Mouse (Mus musculus): ENCODE data around the gene Nfic.

Gene Nfic

DNA sequence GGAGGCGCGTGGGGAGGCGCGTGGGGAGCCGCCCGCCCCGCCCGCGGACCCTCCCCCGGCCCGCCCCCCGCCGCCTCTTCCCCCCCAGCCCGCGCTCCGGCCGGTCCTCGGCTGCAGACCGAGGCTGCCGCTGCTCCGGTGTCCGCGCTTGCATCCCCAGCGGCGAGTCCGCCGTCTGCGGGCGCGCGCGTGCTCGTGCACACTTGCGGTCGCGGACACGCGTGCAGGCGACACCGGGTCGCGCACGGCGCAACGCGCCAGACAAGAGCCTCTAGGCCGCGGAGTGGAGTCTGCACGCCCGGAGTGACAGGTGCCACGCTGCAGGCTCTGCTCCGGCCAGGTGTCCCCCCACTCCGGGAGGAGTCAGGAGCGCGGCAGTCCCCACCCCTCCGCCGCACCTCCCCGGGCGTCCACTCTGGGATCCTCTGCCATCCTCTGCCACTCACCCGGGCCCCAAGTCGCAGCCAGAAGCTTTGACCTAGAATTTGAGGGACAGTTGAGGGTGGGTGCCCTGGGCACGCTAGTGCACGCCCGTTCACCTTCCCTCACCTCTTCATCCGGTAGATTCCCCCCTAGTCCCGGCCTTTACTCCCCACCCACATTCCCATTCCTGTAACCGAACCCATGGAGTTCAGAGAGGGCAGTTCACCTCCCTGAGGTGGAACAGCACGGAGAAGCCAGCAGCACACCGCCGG is 24.5 kb downstream of the Nfic start:
- DNase-seq (ENCODE audit: low read depth, low spot score): no peak

DNA sequence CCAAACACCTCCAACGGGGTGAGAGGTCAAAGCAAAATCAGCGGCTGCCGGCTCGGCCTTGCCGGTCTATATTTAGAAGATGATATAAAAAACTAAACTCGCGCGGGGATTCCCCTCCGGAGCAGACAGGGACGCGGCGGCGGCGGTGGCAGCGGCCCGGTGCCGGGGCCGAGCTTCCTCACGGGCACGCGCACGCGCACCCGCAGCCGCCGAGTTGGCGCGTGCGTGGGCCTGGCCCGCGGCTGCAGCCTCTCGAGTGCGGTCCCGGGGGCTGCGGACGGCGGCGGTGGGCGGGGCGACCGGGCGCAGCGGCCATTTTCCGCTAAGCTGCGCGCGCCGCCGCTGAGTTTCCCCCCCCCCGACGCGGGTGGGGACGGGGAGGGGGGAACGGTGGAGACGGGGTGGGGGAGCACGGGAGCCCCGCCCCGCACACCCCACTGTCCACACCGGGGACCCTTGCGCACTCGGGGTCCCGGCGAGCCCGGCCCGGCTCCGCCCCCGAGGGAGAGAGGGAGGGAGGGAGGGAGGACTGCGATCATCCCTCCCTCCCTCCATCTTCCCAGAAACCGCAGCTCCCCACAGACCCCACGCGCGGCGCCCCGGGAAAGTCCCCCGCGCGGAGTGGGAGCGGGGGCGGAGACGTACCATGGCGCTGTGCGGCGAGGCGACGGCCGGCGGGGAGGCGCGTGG is 25.1 kb downstream of the Nfic start:
- peak; percentile 64 for DNase-seq (ENCODE audit: low read depth, low spot score)

DNA sequence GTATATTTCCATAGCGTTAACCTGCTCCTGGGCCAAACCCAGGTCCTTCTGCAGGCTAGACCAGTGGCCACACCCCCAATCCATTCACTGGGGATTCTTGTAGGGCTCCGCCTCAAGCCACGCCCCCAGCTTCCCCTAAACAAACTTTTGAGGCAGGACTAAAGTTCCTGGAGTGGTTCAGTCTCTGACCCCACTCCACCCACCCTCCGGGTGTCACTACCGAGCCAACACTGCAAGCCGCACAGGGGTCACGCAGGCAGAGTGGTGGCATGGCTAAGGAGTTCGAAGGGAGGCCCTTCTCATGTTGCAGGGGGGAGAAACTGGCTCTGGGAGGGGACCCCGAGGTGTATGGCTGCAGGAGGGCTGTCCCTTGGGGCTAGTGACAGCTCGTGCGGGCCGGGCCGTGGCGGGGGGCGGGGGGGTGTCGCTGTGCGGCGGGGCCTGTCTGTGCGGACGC is 25.8 kb downstream of the Nfic start:
- peak; percentile 77 for DNase-seq (ENCODE audit: low read depth, low spot score)

DNA sequence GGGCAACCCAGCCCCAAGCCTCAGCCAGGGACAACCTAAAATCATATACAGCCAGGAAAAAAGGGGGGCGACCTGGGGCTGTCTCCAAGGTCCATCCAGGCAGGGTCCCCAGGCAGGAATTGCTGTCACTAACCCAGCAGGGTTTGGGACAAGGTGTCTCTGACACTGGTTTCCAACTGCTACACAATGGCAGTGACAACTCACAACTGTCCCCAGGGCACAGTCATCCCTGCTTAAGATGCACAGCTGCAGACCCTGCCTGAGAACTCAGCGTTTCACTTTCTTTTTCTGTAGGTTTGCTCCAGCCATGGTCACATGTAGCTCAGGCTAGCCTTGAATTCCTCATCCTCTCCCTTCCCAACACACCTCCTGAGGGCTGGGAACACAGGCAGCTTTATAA is 26.3 kb downstream of the Nfic start:
- no peak for DNase-seq (ENCODE audit: low read depth, low spot score)

DNA sequence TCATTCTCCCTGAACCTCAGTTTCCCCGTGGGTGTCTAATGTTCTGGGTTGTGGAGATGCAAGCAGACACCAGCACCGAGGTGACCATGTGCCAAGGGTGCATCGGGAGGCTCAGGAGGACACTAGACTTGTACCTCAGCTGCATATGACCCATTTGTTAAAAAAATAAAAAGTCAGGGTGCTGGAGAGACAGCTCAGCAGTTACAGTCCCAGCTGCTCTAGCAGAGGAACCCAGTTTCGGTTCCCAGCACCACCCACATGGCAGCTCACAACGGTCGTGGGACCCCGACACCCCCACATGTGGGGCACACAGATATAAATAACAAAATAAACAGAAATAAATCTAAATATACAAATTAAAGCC is 26.9 kb downstream of the Nfic start:
- DNase-seq (ENCODE audit: low read depth, low spot score): no peak

DNA sequence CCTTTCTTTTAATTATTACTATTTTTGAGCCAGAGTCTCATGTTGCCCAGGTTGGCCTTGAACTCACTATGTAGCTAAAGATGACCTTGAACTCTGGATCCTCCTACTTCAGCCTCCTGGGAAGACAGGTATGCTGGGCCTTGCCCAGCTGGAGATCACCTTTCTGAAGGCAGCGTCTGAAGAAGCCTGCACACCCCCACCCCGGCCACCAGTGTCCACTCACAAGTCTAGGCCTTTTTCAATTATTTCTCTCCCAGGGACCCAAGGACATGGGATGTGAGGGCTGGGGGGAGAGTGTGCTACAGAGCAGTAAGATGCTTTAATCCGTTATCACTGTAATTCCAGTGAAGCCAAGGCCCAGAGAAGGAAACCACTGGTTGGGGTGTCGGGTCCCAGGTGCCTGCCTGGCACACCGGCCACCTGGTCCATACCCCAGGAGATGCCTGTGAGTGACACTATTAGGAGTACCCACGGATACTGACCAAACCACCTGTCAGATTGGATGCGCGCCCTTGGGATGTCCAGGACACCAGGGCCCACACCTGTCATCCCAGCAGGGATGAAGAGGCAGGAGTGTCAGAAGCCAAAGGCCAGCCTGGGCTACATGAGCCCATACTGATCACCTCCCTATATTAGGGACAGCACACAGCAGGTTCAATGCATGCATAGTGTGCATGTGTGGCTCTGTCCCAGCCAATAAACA is 27.5 kb downstream of the Nfic start:
- no peak for DNase-seq (ENCODE audit: low read depth, low spot score)

DNA sequence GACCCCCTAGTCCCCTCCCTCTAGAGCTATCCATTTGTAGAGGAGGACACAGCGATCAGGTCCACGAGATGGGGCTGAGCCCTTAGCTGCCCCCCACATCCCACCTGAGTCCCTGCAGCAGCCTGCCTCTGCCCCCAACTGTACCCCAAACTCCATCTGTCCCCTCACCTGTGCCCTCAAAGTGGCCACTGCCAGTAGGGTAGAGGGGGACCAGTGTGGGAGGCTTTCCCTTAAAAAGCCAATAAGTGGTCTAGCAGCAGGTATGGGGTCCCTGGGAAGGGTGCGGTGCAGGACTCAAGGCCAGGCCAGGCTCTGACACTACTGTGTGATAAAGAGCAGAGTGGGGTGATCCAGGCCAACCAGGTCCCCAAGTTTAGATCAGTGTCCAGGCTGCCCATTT is 28.1 kb downstream of the Nfic start:
- DNase-seq (ENCODE audit: low read depth, low spot score): no peak

DNA sequence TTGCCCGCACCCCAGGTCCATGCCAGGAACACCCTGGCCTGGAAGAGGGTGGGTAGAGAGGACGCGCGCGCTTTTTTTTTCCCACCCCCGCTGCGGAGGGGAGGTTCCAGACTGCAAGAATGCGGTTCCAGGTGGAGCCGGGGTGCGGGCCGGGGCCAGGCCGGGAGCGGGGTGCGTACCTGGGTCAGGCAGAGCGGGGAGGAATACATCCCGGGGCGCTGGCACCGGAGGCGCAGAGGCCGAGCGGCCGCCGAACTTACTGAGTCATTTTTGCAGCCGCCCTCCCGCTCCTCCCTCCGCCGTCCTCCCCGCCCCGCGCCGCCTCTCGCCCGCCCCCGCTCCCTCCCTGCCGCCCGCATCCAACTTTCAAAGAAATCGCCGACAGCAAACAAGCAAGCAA is 28.5 kb downstream of the Nfic start:
- no peak for DNase-seq (ENCODE audit: low read depth, low spot score)

DNA sequence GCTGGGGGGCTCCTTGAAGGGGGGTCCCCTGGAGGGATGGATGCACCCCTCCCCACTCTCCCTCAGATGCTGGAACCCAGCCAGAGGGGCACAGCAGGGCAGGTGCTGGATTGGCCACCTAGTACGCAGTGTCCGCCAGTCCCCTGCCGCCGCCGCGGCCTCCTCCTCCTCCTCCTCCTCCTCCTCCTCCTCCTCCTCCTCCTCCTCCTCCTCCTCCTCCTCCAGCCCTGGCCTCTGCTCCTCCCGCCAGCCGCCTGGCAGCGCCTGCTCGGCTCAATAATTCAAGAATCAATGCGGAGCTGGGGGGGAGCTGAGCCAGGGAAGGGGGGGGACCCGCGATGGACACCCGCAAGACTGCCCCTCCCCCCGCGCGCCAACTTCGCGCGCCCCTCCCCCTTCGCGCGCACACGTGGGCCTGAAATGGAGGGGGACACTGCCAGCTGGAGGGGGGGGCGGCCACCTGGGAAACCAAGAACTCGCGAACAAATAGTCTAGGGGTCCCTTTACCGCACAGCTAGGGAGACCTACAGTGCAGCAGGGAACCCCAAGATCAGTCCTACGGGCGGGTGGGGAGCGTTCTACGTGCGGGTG is 29.3 kb downstream of the Nfic start:
- DNase-seq (ENCODE audit: low read depth, low spot score): no peak

DNA sequence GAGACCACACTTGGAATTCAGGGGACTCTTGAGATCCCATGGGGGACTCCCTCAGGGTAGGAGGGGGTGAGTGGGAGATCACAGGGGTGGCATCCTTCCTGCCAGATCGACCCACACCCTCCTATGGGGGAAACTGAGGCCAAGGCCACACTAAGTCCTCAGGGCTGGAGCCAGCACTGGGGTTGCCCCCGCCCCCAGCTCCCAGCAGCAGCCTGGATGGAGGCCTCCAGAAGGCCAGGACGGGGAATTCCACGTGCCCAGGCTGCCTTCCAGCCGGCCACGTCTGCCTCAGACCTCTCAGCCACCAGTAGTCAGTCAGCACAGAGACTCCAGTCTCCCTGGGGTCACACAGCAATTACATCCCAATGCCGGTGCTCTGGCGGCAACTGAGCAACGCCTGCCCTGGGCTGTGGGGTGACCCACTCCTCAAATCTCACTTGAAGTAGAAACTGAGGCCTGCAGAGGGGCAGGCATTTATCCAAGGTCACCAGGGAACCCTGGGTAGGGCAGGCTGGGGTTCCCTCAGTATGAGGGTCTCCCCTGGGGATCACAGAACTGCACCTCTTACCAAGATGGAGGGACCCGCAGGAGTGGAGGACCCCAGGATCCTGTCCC is 30.1 kb downstream of the Nfic start:
- DNase-seq (ENCODE audit: low read depth, low spot score): no peak

DNA sequence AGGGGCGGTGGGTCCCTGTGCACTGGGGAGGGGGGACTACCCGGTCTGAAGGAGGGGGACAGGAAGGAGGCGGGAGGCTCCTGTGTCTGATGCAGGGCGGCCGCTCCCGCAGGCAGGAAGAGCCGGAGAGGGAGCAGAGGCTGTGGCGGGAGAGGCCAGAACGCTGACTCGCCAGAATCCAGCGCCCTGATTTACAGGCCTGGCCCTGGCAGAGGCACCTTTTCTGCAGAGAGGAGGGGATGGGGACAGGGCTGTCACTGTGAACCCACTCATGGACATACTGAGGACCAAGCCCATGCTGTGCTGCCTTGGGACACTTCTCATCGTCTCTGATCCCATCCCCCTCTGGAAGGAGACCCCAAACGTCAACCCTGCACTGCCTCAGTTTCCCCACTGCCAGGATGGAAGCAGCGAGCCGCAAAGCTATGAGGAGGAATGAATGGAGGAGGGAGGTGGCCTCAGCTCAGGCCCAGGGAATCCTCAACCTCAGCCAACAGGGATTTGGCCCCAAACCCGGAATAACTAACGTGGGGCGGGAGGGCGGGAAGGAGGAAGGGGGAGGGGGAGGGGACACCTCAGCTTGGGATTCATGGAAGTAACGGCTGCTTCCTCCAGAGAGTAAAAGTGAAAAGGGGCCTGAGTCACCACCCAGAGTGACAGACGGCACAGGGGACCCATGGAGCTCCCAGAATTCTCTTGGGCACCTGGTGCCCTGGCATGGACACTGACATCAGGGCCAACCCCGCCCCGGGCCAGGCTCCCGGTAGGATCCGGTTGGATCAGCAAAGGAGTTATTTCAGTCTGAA is 31.0 kb downstream of the Nfic start:
- DNase-seq (ENCODE audit: low read depth, low spot score): no peak

DNA sequence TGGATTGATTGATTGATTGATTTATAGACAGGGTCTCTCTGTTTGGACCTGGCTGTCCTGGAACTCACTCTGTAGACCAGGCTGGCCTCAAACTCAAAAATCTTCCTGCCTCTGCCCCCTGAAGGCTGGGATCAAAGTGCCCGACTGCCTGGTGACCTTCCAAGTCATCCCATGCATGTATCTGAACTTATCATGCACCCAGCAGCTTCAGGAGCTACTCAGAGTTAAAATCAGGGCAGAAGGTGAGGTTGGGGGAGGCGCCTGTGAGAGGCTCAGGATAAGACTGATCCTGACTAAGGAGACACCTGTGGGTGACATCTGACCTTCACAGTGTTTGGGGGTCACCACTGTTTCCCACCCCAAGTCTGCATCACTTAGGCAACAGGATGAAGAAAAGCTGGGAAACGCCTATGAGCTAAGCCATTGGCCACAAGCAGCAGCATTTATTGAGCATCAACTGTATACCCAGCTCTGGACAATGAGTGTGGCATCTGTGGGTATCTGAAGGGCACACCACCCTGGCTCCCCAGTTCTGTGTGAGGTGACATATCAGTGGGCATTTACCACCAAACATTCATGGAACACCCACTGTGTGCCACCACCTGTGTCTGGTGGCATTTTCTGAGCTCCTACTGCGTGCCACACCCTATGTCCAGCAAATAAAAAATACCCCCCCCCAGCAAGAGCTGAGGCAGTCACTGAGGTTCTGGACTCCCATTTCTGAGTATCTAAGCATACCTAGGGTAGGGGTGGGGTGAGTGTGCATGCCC is 31.8 kb downstream of the Nfic start:
- DNase-seq (ENCODE audit: low read depth, low spot score): no peak

DNA sequence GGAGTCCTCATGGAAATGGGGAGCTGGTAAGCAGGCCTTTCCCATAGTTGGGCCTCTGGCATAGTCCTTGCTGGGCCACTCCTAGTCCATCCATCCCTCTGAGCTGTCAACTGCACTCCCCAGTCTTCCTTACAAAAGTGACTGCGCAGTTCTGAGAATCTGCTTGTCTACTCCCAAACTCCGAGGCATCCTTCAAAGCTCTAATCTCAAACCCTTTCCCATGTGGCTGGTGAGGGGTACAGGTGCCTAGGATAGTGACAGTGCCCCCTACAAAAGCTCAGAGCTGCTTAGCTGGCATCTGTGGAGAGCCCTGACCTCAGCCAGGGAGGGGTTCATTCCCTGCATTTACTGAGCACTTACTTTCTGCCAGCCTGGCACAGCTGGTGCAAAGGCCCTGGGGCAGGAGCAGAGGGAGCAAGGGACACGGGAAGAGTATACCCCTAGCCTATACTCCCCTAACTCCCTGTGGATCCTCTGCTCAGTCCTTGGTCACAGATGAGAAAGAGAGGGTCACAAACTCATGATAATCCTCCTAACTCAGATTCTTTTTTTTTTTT is 32.7 kb downstream of the Nfic start:
- DNase-seq (ENCODE audit: low read depth, low spot score): no peak

DNA sequence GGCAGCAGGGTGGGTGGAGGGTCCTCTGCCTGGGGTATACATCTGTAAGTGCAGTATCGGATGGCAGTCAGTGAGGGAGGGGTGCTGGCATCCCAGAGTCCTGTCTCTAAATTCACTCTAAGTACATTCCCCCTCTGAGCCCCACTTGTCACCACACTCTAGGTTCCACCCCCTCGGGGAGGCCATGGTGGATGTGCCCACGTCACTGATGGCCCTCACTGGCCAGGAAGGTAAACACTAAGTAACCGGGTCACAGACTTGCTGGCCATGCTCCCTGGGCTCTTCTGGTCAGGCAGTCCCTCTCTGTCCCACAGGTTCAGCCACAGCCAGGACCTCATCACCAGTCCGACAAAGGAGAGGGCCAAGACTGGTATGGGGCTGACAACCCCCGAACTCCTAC is 33.2 kb downstream of the Nfic start:
- no peak for DNase-seq (ENCODE audit: low read depth, low spot score)

DNA sequence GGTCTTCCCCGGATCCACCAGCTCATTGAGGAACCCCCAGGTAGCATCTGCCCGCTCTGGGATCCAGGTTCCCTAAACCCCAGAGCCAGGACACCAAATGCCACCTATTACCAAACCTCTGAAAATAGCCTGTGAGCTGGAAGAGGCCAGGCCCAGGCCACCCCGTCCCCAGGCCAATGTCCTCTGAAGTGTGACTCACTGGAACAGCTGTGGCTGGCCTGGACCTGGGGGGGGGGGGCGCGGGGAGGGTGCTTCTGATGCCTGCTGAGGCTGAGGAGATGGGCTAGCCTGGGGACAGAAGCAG is 33.7 kb downstream of the Nfic start:
- DNase-seq (ENCODE audit: low read depth, low spot score): no peak

DNA sequence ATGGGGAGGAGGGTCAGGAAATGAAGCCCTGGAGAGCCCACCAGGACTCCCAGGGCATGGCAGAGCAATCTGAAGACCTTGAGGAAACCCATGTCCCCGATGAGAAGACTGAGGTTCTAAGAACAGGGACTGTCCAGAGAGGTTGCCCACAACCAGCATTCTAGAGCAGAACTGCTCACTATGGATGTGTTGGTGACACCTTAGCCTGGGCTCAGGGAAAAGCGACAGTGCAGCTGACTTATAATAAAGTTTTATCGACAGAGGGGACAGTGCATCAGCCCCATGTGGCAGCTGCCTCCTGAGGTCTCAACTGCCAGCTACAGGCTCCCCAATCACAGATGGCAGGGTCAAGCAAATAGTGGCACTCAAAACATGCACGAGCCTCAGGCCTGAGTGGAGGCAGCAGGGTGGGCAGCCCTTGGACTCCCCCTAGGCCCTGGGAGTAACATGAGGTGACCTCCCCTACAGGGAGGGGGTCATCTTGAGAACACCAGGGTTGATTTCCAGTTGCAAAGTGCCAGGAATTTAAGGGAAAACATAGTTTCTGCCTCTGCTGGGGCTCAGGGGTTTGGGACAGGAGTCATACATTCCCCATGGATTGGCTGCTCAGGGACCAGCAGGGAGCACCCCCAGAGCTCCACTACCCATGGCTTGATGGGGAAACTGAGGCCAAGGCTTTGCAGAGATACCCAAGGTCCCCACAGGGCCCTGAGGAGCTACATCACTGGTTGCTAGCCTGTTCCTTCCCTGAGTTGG is 34.2 kb downstream of the Nfic start:
- no peak for DNase-seq (ENCODE audit: low read depth, low spot score)

DNA sequence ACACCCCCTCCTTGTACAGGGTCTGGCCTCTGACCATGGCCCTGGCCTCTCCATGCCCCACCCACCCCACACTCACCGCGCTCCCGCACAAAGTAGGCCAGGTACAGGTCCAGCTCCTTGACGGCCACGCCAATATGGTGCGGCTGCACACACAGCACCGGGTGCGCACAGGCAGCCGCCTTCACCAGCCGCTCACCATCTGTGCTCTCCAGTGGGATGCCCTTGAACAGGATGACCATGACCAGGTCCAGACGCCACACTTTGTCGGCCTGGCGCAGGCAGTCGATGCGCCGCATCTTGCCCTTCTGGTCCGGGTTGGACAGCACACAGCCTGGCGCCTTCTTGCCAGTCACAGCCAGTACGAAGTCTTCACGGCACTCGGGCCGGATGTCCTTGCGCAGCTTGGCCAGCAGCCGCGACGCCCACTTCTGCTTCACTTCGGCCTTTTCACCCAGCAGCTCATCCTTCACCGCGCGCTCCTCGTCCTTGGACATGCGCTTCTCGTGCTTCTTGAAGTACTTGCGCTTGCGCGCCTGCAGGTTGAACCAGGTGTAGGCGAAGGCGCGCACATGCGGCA is 35.2 kb downstream of the Nfic start:
- no peak for DNase-seq (ENCODE audit: low read depth, low spot score)

DNA sequence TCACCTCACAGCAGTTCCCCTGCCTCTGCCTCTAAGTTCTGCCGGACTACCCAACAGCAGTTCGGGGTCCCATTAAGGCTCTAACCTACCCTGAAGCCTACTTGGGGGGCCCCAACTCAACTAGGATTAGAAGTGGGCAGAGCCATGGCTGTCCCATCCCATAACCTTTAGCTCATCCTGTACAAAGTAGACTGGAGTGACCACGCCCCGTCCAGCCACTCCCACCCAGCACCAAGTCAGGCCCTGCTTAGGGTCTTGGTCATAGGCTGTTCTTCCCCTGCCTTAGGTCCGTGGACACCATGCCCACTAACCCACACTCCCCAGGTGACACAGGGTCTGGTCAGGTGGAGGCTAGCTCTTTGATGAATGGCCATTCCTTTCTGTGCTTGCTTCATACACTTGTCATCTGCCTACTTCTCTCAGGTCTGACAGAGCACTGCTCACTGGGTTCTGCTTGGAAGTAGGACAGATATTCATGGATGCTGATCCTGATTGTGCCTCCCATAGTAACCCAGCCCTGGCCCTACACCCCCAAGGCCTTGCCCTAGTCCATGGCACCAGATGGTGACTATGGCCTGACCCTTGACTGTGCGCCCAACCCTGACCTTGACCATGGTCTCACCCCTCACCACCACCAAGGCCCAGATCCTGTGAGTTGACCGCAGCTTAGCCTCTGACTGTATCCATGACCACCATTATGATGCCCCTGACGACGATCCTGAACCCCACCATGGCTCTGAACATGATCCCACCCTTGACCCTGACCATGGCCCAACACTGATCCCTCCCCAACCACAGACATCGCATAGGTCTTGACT is 36.1 kb downstream of the Nfic start:
- no peak for DNase-seq (ENCODE audit: low read depth, low spot score)
